Mouse (Mus musculus) effector memory CD4-positive, alpha-beta T cell, adult 7 months (primary cell): ENCODE measurements around the gene Lbx2. TPM values are rescaled to one million over a fixed set of nuclear protein-coding genes. Genes with fewer than 3 reads are reported as not detected.

ENCODE experiments used
- polyA plus RNA-seq: library from polyadenylated mRNA; unstranded; fragments of 100-300 nt; shearing (Covaris generic); gene quantifications from one replicate; pipeline ENCODE4 v1.2.1, GENCODE M21; 2017

Gene Lbx2
- not detected for polyA plus RNA-seq

GRCm38 (mm10) chr6:83086121-83087035 lies at the start of gene Lbx2:
Lbx2 (plus strand) TSS chr6:83086367.

DNA sequence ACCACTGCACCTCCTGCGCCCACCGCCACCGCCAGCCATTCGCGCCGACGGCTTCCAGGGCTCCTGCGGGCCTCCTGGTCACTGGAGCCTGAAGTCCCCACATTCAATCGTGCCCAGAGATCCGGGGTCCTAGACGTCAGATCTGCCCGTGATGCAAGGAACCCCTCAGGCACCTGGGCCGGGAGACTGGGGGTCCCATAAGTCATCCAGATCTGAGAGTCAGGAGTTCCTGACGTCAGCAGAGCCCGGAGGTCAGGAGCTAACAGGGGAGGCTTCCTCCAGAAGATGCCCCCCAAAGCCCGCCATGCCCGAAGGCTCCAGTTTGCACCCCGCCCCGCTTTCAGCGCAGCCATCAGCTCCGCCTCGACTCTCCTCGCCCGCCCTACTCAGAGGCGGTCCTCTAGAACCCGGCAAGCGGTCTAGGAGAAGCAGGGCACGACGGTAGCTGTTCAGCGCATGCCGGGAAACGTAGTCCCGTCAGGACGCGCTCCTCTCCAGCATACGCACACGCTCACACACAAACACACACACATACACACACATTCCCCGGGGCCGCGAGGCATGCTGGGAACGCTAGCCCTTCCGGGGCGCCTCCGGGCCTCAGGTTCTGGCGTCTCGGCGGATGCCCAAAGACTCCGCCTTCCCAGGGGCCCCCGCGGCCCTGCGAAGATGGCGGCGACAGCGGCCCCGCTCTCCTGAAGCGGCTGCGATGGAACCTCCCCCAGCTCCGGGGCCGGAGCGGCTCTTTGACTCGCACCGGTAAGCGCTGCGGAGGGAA lies 31.9 kb upstream of the Lbx2 start, which contains the start of gene Aup1:
Aup1 (plus strand) TSS at position 448 of the 778 bp plus-strand sequence.

DNA sequence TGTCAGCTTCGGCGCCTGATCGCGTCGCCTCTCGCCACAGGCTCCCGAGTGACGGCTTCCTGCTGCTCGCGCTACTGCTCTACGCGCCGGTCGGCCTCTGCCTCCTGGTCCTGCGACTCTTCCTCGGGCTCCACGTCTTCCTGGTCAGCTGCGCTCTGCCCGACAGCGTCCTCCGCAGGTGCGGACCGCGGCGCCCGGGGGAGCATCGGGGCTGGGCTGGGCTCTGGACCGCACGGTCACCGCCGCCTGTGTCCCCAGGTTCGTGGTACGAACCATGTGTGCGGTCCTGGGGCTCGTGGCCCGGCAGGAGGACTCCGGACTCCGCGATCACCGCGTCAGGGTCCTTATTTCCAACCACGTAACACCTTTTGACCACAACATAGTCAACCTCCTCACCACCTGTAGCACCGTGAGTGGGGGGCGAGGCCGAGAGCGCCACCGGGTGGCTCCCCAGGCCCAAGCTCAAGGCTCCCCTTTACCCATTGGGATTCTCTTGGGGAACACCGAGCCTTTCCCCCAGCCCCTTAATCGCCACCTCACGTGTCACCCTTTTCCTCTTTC lies 31.2 kb upstream of the Lbx2 start, which contains the start of gene Htra2:
Htra2 (minus strand) TSS at position 403 of the 561 bp plus-strand sequence.

GRCm38 (mm10) chr6:83057790-83058189 lies 28.4 kb upstream of the Lbx2 start, which contains the start of gene Dqx1:
Dqx1 (plus strand) TSS chr6:83057844.

GRCm38 (mm10) chr6:83070247-83070310 lies 16.1 kb upstream of the Lbx2 start, which contains the start of gene Tlx2:
Tlx2 (minus strand) TSS chr6:83070293.

GRCm38 (mm10) chr6:83077630-83078323 lies 8.4 kb upstream of the Lbx2 start, which contains the start of gene Pcgf1:
Pcgf1 (plus strand) TSS chr6:83077869.

DNA sequence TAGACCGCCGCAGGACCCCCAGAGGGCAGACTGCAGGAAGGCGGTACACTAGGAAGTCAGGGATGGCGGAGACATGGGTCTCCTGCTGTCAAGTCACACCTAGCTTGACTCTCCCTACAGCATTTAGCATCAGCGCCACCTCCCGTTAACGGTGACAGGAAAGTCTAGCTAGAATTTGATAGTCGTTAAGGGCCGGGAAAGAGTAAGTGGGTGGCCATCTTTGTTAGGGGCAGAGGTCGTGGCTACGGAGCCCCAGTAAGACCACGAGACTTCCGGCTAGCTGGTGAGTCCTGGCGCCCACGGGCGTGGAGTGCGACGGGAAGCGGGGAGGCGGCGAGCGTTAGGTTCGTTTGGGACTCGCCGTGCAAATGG lies 15.1 kb downstream of the Lbx2 start, which contains the start of the genes Ccdc142 and Gm42688:
Ccdc142 (plus strand) TSS at position 286 of the 372 bp plus-strand sequence.
Gm42688 (plus strand) TSS at position 302 of the 372 bp plus-strand sequence.

DNA sequence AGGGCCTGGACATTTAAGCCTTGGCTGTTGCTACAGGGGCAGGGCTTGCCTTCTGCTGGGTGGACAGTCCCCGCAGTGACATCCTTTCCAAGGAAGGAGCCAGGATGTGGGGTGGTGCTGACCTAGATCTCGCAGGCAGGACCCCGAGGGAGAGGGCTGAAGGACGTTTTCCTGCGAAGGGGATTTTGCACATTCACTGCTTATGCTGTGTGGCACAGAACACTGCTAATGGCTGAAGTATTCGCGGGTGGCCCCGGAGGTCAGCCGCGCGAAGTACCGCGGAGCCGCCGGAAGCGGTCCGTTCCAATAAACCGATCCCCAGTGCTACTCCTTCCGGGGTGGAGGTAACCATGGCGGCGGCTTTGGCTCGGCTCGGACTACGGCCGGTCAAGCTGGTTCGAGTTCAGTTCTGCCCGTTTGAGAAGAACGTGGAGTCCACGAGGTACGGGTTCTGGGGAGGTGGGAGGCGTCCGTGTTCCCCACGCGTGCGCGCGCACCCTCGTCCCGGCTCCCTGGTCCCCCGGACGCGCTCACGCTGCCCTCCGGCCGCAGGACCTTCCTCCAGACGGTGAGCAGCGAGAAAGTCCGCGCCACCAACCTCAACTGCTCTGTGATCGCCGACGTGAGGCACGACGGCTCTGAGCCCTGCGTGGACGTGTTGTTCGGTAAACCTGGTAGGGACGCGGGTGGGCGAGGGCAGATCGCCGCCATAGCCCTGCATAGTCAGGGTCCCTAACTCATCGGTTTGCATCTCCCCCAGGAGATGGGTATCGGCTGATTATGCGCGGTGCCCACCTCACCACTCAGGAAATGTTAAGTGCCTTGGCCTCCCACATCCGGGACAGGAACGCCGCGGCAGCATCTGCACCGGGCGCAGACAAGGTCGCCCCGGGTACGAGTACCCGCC lies 22.8 kb downstream of the Lbx2 start, which contains the start of gene Mrpl53:
Mrpl53 (plus strand) TSS at position 279 of the 907 bp plus-strand sequence.

DNA sequence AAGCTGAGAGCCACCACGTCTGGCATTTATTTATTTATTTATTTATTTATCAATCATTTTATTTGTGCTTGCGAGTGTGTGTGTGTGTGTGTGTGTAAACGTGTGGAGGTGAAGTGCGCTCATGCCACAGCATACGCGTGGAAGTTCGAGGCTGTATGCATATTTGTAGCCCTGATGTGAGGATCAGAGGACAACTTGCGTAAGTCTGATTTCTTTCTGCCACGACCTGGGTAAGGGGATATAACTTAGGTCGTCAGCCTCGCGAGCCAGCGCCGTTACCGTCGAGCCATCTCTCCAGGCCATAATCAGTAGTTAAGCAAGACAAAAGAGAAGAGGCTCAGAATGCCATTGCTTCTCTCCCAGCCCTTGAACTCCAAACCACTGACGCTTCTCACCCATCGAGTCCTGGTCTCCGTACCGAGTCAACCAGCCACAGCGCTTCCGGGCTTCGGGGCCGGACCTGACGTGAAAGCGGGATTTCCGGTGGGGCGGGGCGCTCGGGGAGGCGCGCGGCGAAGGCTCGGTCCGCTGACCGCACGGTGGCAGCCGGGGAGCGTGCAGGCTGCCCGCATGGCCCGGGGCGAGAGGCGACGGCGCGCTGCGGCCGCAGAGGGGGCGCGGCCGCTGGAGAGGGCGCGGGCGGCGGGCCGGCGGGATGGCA lies 29.0 kb downstream of the Lbx2 start, which contains the start of gene Mogs:
Mogs (plus strand) TSS at position 486 of the 661 bp plus-strand sequence.

GRCm38 (mm10) chr6:83120930-83121862 lies 35.0 kb downstream of the Lbx2 start, which contains the start of gene Wbp1:
Wbp1 (minus strand) TSS chr6:83121559.

GRCm38 (mm10) chr6:83125331-83125730 lies 39.2 kb downstream of the Lbx2 start, which contains the start of gene Ino80b:
Ino80b (minus strand) TSS chr6:83125431.

GRCm38 (mm10) chr6:83134951-83135513 lies 48.9 kb downstream of the Lbx2 start, which contains the start of gene Rtkn:
Rtkn (plus strand) TSS chr6:83135463.

Other genes with a start within 250 kb of the Lbx2 start
- 17.5 TPM for gene Sema4f, start 146.6 kb upstream of the Lbx2 start, polyA plus RNA-seq
- gene M1ap, start 139.5 kb upstream of the Lbx2 start, polyA plus RNA-seq, result not detected
- 12.8 TPM for gene Dok1, start 52.9 kb upstream of the Lbx2 start, polyA plus RNA-seq
- 0.30 TPM for gene Loxl3, start 52.2 kb upstream of the Lbx2 start, polyA plus RNA-seq
- 495 TPM for gene Aup1, start 31.8 kb upstream of the Lbx2 start, polyA plus RNA-seq
- gene Htra2, start 31.1 kb upstream of the Lbx2 start, polyA plus RNA-seq, result 35.1 TPM
- 1.3 TPM for gene Dqx1, start 28.5 kb upstream of the Lbx2 start, polyA plus RNA-seq
- not detected for gene Tlx2, start 16.1 kb upstream of the Lbx2 start, polyA plus RNA-seq
- 21.1 TPM for gene Pcgf1, start 8.5 kb upstream of the Lbx2 start, polyA plus RNA-seq
- gene Ccdc142, start 15.2 kb downstream of the Lbx2 start, polyA plus RNA-seq, result 2.2 TPM
- gene Gm42688, start 15.2 kb downstream of the Lbx2 start, polyA plus RNA-seq, result 6.5 TPM
- 30.5 TPM for gene Mrpl53, start 22.7 kb downstream of the Lbx2 start, polyA plus RNA-seq
- 66.0 TPM for gene Mogs, start 29.1 kb downstream of the Lbx2 start, polyA plus RNA-seq
- 61.8 TPM for gene Wbp1, start 35.2 kb downstream of the Lbx2 start, polyA plus RNA-seq
- 31.8 TPM for gene Ino80b, start 39.1 kb downstream of the Lbx2 start, polyA plus RNA-seq
- gene Rtkn, start 49.1 kb downstream of the Lbx2 start, polyA plus RNA-seq, result 0.94 TPM
- 1.3 TPM for gene Wdr54, start 70.0 kb downstream of the Lbx2 start, polyA plus RNA-seq
- gene 1700003E16Rik, start 70.0 kb downstream of the Lbx2 start, polyA plus RNA-seq, result not detected
- gene Dctn1, start 79.6 kb downstream of the Lbx2 start, polyA plus RNA-seq, result 63.3 TPM
- not detected for gene Slc4a5, start 133.5 kb downstream of the Lbx2 start, polyA plus RNA-seq
- gene Mthfd2, start 239.5 kb downstream of the Lbx2 start, polyA plus RNA-seq, result 54.7 TPM
- 177 TPM for gene Mob1a, start 239.6 kb downstream of the Lbx2 start, polyA plus RNA-seq